ENCODE assay signal across 8 mouse cellular contexts in the genomic region with DNA sequence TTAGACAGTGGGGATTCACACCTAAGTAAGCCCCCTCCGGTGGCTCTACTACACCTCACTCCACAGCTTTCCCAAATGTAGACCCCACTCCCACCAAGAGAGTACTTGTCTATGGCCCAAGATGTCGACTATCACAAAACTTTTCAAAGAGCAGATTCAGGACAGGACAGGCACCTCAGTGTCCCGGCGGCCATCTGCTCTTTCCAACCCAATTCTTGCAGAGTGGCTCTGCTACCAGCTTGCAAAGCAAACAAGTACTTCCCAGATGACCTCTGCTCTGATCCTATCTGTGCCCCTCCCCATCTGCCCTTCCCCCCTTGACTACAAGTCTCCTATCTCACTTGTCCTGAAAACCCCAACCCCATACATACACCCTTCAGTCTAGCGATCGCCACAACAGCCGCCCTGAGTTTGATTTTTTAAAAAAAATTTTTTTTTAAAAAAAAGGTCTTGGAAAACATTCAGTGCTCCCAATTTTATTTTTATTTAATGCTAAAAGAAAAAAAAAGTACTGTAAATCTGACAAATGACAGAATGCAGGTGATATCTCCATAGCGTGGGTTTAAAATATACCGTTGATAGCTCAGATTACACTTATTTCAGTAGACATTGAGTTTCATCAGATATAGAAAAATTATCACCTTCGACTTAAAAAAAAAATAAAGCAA. TPM values are rescaled to one million over a fixed set of nuclear protein-coding genes. Genes with fewer than 3 reads are reported as not detected.
DNase-seq lines count a peak whose midpoint lies in the region; ATAC-seq and TF ChIP-seq lines count a peak whose summit lies in the region.

No protein-coding gene starts in this region.

- ATAC-seq in liver, embryonic 12.5 days = no peak
- ATAC-seq in granulocyte monocyte progenitor cell, adult 5-6 weeks (replicated peaks; ENCODE audit: poor library complexity, severe bottlenecking) = no peak

- H3K27me3 ChIP-seq in kidney, adult 2 months (replicated peaks; ENCODE audit: control insufficient read depth, insufficient read depth, low read length) = no peaks in the 10 kb centered on the region
- no peaks in the 10 kb centered on the region for H3K27me3 ChIP-seq in liver, embryonic 12.5 days (replicated peaks)

- peak overlapping the region; percentile 53 for H3K27ac ChIP-seq in kidney, adult 2 months (ENCODE audit: insufficient read depth, low read depth, low read length)
- no peak overlapping the region for H3K27ac ChIP-seq in cortical plate, adult 2 months (ENCODE audit: insufficient read depth, low read length)
- H3K27ac ChIP-seq in liver, embryonic 12.5 days = peak overlapping the region; percentile 95

- H3K4me3 ChIP-seq in kidney, adult 2 months (ENCODE audit: insufficient read depth, low read depth, low read length) = peak overlapping the region; percentile 42
- H3K4me3 ChIP-seq in cortical plate, adult 2 months (ENCODE audit: insufficient read depth, low read length) = peak overlapping the region; percentile 16
- peak overlapping the region; percentile 96 for H3K4me3 ChIP-seq in liver, embryonic 12.5 days

- peak overlapping the region; percentile 98 for H3K9ac ChIP-seq in liver, embryonic 12.5 days

- H3K36me3 ChIP-seq in kidney, adult 2 months (ENCODE audit: control insufficient read depth, insufficient read depth, low read length) = peaks cover 16% of the 10 kb centered on the region; the same call in 1 of the 2 replicates
- H3K36me3 ChIP-seq in liver, embryonic 12.5 days = peaks cover 49% of the 10 kb centered on the region

- H3K4me2 ChIP-seq in liver, embryonic 12.5 days = peak overlapping the region; percentile 96

- H3K9me3 ChIP-seq in liver, embryonic 12.5 days (replicated peaks) = no peaks in the 10 kb centered on the region

- WGBS in kidney, adult 2 months = 10% methylated on average over 10 of the region's 10 CpGs
- 36% methylated on average over 10 of the region's 10 CpGs for WGBS in liver, embryonic 12.5 days (ENCODE audit: insufficient replicate concordance)

- TF ChIP-seq POLR2A in kidney, adult 2 months (IDR thresholded peaks at IDR 0.05; ENCODE audit: low read depth, low read length) = no peak
- no peak for TF ChIP-seq POLR2A in cortical plate, adult 2 months (IDR thresholded peaks at IDR 0.05; ENCODE audit: extremely low read depth, insufficient read depth, low read length)

- TF ChIP-seq CTCF in kidney, adult 2 months (conservative IDR thresholded peaks at IDR 0.05; ENCODE audit: insufficient read depth, insufficient read length, low read depth, low read length) = no peak
- no peak for TF ChIP-seq CTCF in cortical plate, adult 2 months (IDR thresholded peaks at IDR 0.05; ENCODE audit: extremely low read depth, insufficient read depth, low read length)

- peak; percentile 39 for DNase-seq in kidney, adult 2 months
- DNase-seq in kidney, postnatal 10 days = no peak
- peak; percentile 36 for DNase-seq in heart, postnatal 4 days
- no peak for DNase-seq in gastrocnemius, postnatal 25 days
- DNase-seq in right cerebral cortex, postnatal 36 days (ENCODE audit: low spot score in 2 of 2) = no peak

- H3K4me1 ChIP-seq in kidney, adult 2 months (ENCODE audit: control insufficient read depth, insufficient read depth, low read length) = peaks cover 39% of the 10 kb centered on the region
- peaks cover 11% of the 10 kb centered on the region for H3K4me1 ChIP-seq in cortical plate, adult 2 months (ENCODE audit: control insufficient read depth, insufficient read depth, low read length)
- H3K4me1 ChIP-seq in liver, embryonic 12.5 days = peaks cover 79% of the 10 kb centered on the region

RNA-seq across cellular contexts. Expression of a gene that starts 5.8 kb away (rescaled TPM):
- 40.6 and 46.6 TPM in 2 replicates for polyA plus RNA-seq in kidney, adult 2 months (2012; rRNA removed)
- polyA plus RNA-seq in cortical plate, adult 2 months (2012; rRNA removed) = 32.9 and 33.2 TPM in 2 replicates
- 10 to 100 TPM; 98.2 to 100.0 TPM for total RNA-seq in heart, postnatal 4 days (2021)
- polyA plus RNA-seq in liver, embryonic 12.5 days (2016; fragmentation: Nextera tagmentation; extraction: Ambion mirVana) = 5.5 and 5.6 TPM in 2 replicates
- 112 and 113 TPM in 2 replicates for total RNA-seq in granulocyte monocyte progenitor cell, adult 5-6 weeks (2014; fragmentation: Nextera tagmentation)
- 97.9 and 112 TPM in 2 replicates for total RNA-seq in granulocyte monocyte progenitor cell, adult 5-6 weeks (2017)
- total RNA-seq in gastrocnemius, postnatal 25 days (2021) = 10 to 100 TPM; 19.0 to 35.9 TPM

Comparison
In these comparisons a context has a peak if more than half of its experiments do, and no peak if none do; other contexts are left out.
1. DNase-seq: peak in kidney, adult 2 months (single experiment) and heart, postnatal 4 days (single experiment); none in kidney, postnatal 10 days (single experiment), gastrocnemius, postnatal 25 days (single experiment) and right cerebral cortex, postnatal 36 days (0 of 2).
2. H3K4me3 ChIP-seq: peak in every context shown above with its lines; median percentile 96 in liver, embryonic 12.5 days; 42 in kidney, adult 2 months; 16 in cortical plate, adult 2 months.